Mouse (Mus musculus) midbrain, embryonic 13.5 days (tissue): ENCODE measurements around the gene Arvcf. TPM values are rescaled to one million over a fixed set of nuclear protein-coding genes. Genes with fewer than 3 reads are reported as not detected.

Experiments
- ATAC-seq: fragments of 200-750 bp; cut with Nextera tagmentation; 2 replicates; pipeline ENCODE4 v1.8.0; 2017; ENCODE audit warnings: mild to moderate bottlenecking, moderate TSS enrichment, moderate library complexity
- H3K27ac ChIP-seq: fragments of 300-500 bp; sonication (generic); 2 replicates; pipeline ENCODE4 v1.5.1; 2015; ENCODE audit warnings: inconsistent platforms, mild to moderate bottlenecking, moderate library complexity
- H3K27me3 ChIP-seq: fragments of 300-500 bp; sonication (generic); 2 replicates; pipeline ENCODE4 v1.6.1; 2015; ENCODE audit warnings: mild to moderate bottlenecking, inconsistent platforms
- H3K36me3 ChIP-seq: fragments of 300-500 bp; sonication (generic); 2 replicates; pipeline ENCODE4 v1.6.1; 2015; ENCODE audit warnings: mild to moderate bottlenecking, inconsistent platforms
- H3K4me1 ChIP-seq: fragments of 300-500 bp; sonication (generic); replicated peaks from 2 replicates; pipeline ENCODE4 v1.6.1; 2015; ENCODE audit warnings: inconsistent platforms
- H3K4me2 ChIP-seq: fragments of 300-500 bp; sonication (generic); replicated peaks from 2 replicates; pipeline ENCODE4 v1.6.1; 2015; ENCODE audit warnings: moderate library complexity, mild to moderate bottlenecking, inconsistent platforms
- H3K4me3 ChIP-seq: fragments of 300-500 bp; sonication (generic); replicated peaks from 2 replicates; pipeline ENCODE4 v1.5.1; 2015; ENCODE audit warnings: mild to moderate bottlenecking, inconsistent platforms
- H3K9ac ChIP-seq: fragments of 300-500 bp; sonication (generic); replicated peaks from 2 replicates; pipeline ENCODE4 v1.6.1; 2015; ENCODE audit warnings: mild to moderate bottlenecking, inconsistent platforms
- H3K9me3 ChIP-seq: fragments of 300-500 bp; sonication (generic); 2 replicates; pipeline ENCODE4 v1.6.1; 2016; ENCODE audit warnings: mild to moderate bottlenecking, inconsistent platforms
- WGBS: fragments of 180-500 bp; shearing (Covaris S2); methylation state at CpG from one replicate; pipeline ENCODE4 v1.1.7; 2015; 5-methylcytosine and 5-hydroxymethylcytosine counted together
- polyA plus RNA-seq: library from polyadenylated mRNA; unstranded; fragments of >200 nt; fragmentation: Nextera tagmentation; extraction: Ambion mirVana; gene quantifications from 2 replicates; pipeline ENCODE4 v1.2.1, GENCODE M21; 2015

Gene Arvcf
- polyA plus RNA-seq: 109 and 111 TPM in 2 replicates

DNA sequence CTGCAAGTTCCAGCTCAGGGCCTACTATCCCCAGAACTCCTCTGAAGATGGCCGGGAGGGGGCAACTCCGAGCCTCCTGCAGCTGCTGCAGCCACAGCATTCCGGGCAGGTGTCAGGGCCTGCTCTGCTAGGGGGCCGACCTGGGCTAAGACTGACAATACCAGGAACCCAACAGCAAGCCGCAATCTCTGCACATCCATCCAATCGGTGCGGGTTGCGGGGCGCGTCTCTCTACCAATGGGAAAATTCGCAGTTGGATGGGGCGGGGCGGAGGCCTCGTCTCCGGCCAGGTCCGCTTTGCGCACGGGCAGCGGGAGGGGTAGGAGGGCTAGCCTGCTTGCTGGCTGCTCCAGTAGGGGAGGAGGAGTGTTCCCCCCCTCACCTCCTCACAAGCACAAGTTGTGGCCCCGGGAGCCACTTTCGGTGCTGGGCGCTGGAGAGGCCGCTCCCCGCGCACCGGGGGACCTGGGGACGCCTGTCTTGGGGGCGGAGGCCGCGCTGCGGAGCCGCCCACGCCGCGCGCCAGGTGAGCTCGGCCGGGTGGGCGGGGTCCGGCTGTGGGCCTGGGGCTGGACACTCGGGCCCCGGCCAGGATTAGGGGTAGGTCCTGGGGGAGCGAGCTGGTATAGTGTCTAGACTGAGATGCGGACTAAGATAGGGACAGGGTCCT is at the start of gene Arvcf, which contains the start of gene Tango2:
TSS of gene Arvcf (plus strand) at position 252 of the 670 bp plus-strand sequence.
TSS of gene Tango2 (minus strand) at position 173 of the 670 bp plus-strand sequence.
- Histone ChIP-seq H3K4me2 (peak within 1 kb of the TSS; percentile 78), H3K4me1 (peaks cover 58% of the 10 kb centered on the region), H3K27me3 (peaks cover 11% of the 10 kb centered on the region; the same call in 1 of the 2 replicates), H3K9ac (peak within 1 kb of the TSS; percentile 89), H3K27ac (0 out of 2 replicates have a peak within 1 kb of the TSS, but pooled peaks have one; percentile 35), H3K9me3 (no peaks in the 10 kb centered on the region), H3K36me3 (peaks cover 3% of the 10 kb centered on the region; the same call in 1 of the 2 replicates), H3K4me3 (peak within 1 kb of the TSS; percentile 90)
- under 1% methylated on average over 44 of the region's 44 CpGs for WGBS
- ATAC-seq: peak; percentile 88

- Histone ChIP-seq H3K27ac (no peak overlapping the region), H3K4me1 (no peaks in the 10 kb centered on the region), H3K4me3 (no peak overlapping the region), H3K9me3 (no peaks in the 10 kb centered on the region), H3K9ac (no peak overlapping the region), H3K27me3 (no peaks in the 10 kb centered on the region), H3K4me2 (no peak overlapping the region), H3K36me3 (peaks cover 60% of the 10 kb centered on the region)
- 95% methylated on average over 1 of the region's 1 CpGs for WGBS
- ATAC-seq: no peak
These were observed 39.8 kb upstream of the Arvcf start for GRCm38 (mm10) chr16:18308159-18308558.

- H3K4me1 ChIP-seq: no peaks in the 10 kb centered on the region
- no peak overlapping the region for H3K27ac ChIP-seq
- H3K9ac ChIP-seq: no peak overlapping the region
- no peaks in the 10 kb centered on the region for H3K9me3 ChIP-seq
- H3K4me2 ChIP-seq: no peak overlapping the region
- ATAC-seq: no peak
- no peaks in the 10 kb centered on the region for H3K27me3 ChIP-seq
- WGBS: 83% methylated on average over 3 of the region's 3 CpGs
- peaks cover 58% of the 10 kb centered on the region for H3K36me3 ChIP-seq
- H3K4me3 ChIP-seq: no peak overlapping the region
These were observed 29.0 kb upstream of the Arvcf start for GRCm38 (mm10) chr16:18318992-18319391.

GRCm38 (mm10) chr16:18321443-18321842 is 26.5 kb upstream of the Arvcf start:
- Histone ChIP-seq H3K9me3 (no peaks in the 10 kb centered on the region), H3K4me3 (no peak overlapping the region), H3K36me3 (peaks cover 50% of the 10 kb centered on the region), H3K4me2 (no peak overlapping the region), H3K9ac (no peak overlapping the region), H3K27ac (no peak overlapping the region), H3K27me3 (no peaks in the 10 kb centered on the region), H3K4me1 (no peaks in the 10 kb centered on the region)
- WGBS: 82% methylated on average over 2 of the region's 2 CpGs
- ATAC-seq: no peak

GRCm38 (mm10) chr16:18323460-18323859 is 24.5 kb upstream of the Arvcf start:
- ATAC-seq: no peak
- peaks cover 40% of the 10 kb centered on the region for H3K36me3 ChIP-seq
- WGBS: 84% methylated on average over 2 of the region's 2 CpGs

GRCm38 (mm10) chr16:18324031-18324430 is 24.0 kb upstream of the Arvcf start:
- ATAC-seq: no peak
- no peaks in the 10 kb centered on the region for H3K27me3 ChIP-seq
- WGBS: 80% methylated on average over 6 of the region's 6 CpGs
- no peak overlapping the region for H3K27ac ChIP-seq
- H3K4me2 ChIP-seq: no peak overlapping the region
- no peaks in the 10 kb centered on the region for H3K9me3 ChIP-seq
- peaks cover 36% of the 10 kb centered on the region for H3K36me3 ChIP-seq
- no peaks in the 10 kb centered on the region for H3K4me1 ChIP-seq
- no peak overlapping the region for H3K9ac ChIP-seq
- H3K4me3 ChIP-seq: no peak overlapping the region

More at GRCm38 (mm10) chr16:18323460-18323859, 24.5 kb upstream of the Arvcf start:
- Histone ChIP-seq H3K27me3 (no peaks in the 10 kb centered on the region), H3K4me3 (no peak overlapping the region), H3K9me3 (no peaks in the 10 kb centered on the region), H3K27ac (no peak overlapping the region), H3K9ac (no peak overlapping the region), H3K4me2 (no peak overlapping the region), H3K4me1 (no peaks in the 10 kb centered on the region)

DNA sequence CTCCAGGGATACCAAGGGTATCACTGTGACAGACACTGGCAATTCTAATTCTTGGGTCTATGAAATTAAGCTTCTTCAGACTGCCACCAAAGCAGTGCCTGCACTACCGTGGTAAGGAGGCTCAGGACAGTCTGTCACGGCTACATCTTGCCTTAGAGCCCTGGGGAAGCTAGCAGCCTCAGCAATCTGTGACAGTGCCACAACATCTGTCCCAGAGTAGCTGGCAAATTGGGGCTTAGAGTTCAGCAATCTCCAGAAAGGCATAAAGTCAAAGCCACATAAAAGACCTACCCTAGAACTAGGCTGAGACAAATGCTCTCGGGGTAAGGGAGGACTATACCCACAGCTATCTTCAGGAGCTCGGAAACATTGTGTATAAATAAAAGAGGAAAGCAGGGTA is 22.2 kb upstream of the Arvcf start:
- Histone ChIP-seq H3K36me3 (peaks cover 30% of the 10 kb centered on the region), H3K9ac (no peak overlapping the region), H3K27ac (no peak overlapping the region), H3K4me1 (no peaks in the 10 kb centered on the region), H3K27me3 (no peaks in the 10 kb centered on the region), H3K9me3 (no peaks in the 10 kb centered on the region), H3K4me3 (no peak overlapping the region), H3K4me2 (no peak overlapping the region)
- ATAC-seq: no peak
- 89% methylated on average over 4 of the region's 4 CpGs for WGBS

- no peak overlapping the region for H3K4me3 ChIP-seq
- H3K27me3 ChIP-seq: no peaks in the 10 kb centered on the region
- no peaks in the 10 kb centered on the region for H3K4me1 ChIP-seq
- no peak overlapping the region for H3K9ac ChIP-seq
- 95% methylated on average over 9 of the region's 9 CpGs for whole genome bisulfite sequencing
- H3K36me3 ChIP-seq: peaks cover 20% of the 10 kb centered on the region
- H3K9me3 ChIP-seq: no peaks in the 10 kb centered on the region
- no peak overlapping the region for H3K4me2 ChIP-seq
- no peak for ATAC-seq
- H3K27ac ChIP-seq: no peak overlapping the region
These were observed 20.0 kb upstream of the Arvcf start for GRCm38 (mm10) chr16:18327936-18328335.

- Histone ChIP-seq H3K4me2 (no peak overlapping the region), H3K4me1 (no peaks in the 10 kb centered on the region), H3K4me3 (no peak overlapping the region), H3K36me3 (peaks cover 20% of the 10 kb centered on the region), H3K27me3 (no peaks in the 10 kb centered on the region), H3K27ac (no peak overlapping the region), H3K9me3 (no peaks in the 10 kb centered on the region), H3K9ac (no peak overlapping the region)
- 68% methylated on average over 1 of the region's 1 CpGs for WGBS
- no peak for ATAC-seq
These were observed 19.5 kb upstream of the Arvcf start for GRCm38 (mm10) chr16:18328524-18328923.

- H3K27ac ChIP-seq: no peak overlapping the region
- 90% methylated on average over 3 of the region's 3 CpGs for WGBS
- no peaks in the 10 kb centered on the region for H3K9me3 ChIP-seq
- H3K4me3 ChIP-seq: no peak overlapping the region
- no peak overlapping the region for H3K9ac ChIP-seq
- H3K4me2 ChIP-seq: no peak overlapping the region
- no peaks in the 10 kb centered on the region for H3K4me1 ChIP-seq
- no peak for ATAC-seq
- H3K27me3 ChIP-seq: no peaks in the 10 kb centered on the region
- H3K36me3 ChIP-seq: peaks cover 35% of the 10 kb centered on the region
These were observed 14.0 kb upstream of the Arvcf start for GRCm38 (mm10) chr16:18333976-18334375.

GRCm38 (mm10) chr16:18335981-18336380 is 12.0 kb upstream of the Arvcf start:
- Histone ChIP-seq H3K4me2 (no peak overlapping the region), H3K4me1 (peaks cover 11% of the 10 kb centered on the region), H3K27ac (no peak overlapping the region), H3K9ac (no peak overlapping the region), H3K36me3 (peaks cover 38% of the 10 kb centered on the region), H3K27me3 (no peaks in the 10 kb centered on the region), H3K9me3 (no peaks in the 10 kb centered on the region), H3K4me3 (no peak overlapping the region)
- ATAC-seq: no peak
- 98% methylated on average over 3 of the region's 3 CpGs for WGBS

- Histone ChIP-seq H3K4me1 (peaks cover 21% of the 10 kb centered on the region), H3K27ac (no peak overlapping the region), H3K9ac (no peak overlapping the region), H3K4me3 (no peak overlapping the region), H3K36me3 (peaks cover 33% of the 10 kb centered on the region), H3K4me2 (no peak overlapping the region), H3K9me3 (no peaks in the 10 kb centered on the region), H3K27me3 (no peaks in the 10 kb centered on the region)
- 90% methylated on average over 4 of the region's 4 CpGs for WGBS
- no peak for ATAC-seq
These were observed 10.7 kb upstream of the Arvcf start for GRCm38 (mm10) chr16:18337261-18337660.

DNA sequence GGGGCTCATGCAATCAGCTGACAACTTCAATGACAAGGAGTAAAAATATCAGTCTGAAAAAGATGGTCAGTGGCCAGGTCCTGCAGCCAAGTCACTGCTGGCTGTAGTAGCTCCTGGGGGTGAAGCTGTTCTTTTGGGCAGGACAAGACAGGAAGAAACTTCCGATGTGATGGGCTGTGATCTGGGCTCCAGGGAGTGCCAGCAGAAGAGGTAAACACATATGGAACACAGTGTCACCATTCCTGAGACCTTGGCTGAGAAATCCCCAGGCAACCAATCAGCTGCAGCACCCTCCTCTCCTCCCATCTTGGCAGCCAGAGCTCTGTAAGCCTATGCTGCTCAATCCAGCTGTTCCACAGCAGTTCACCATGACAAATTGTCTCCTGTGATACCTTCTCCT is 8.1 kb upstream of the Arvcf start:
- ATAC-seq: no peak
- no peak overlapping the region for H3K4me2 ChIP-seq
- peaks cover 41% of the 10 kb centered on the region for H3K4me1 ChIP-seq
- WGBS: 75% methylated on average over 1 of the region's 1 CpGs
- H3K36me3 ChIP-seq: peaks cover 24% of the 10 kb centered on the region
- no peak overlapping the region for H3K4me3 ChIP-seq
- no peaks in the 10 kb centered on the region for H3K9me3 ChIP-seq
- no peak overlapping the region for H3K27ac ChIP-seq
- no peaks in the 10 kb centered on the region for H3K27me3 ChIP-seq
- no peak overlapping the region for H3K9ac ChIP-seq
